Mouse (Mus musculus) cortical plate, adult 2 months (tissue): ENCODE measurements around the gene Tnfrsf21.

Source experiments
- CTCF ChIP-seq: fragments of 200-500 bp; IDR thresholded peaks from 2 replicates; pipeline ENCODE4 v1.5.1; 2011; ENCODE audit warnings: mild to moderate bottlenecking, control low read depth, low read length; ENCODE audit not compliant: insufficient read depth; ENCODE audit errors: extremely low read depth
- POLR2A ChIP-seq: fragments of 200-500 bp; IDR thresholded peaks from 2 replicates; pipeline ENCODE4 v1.6.1; 2011; ENCODE audit warnings: mild to moderate bottlenecking, low read length, control low read depth; ENCODE audit not compliant: insufficient read depth; ENCODE audit errors: extremely low read depth

DNA sequence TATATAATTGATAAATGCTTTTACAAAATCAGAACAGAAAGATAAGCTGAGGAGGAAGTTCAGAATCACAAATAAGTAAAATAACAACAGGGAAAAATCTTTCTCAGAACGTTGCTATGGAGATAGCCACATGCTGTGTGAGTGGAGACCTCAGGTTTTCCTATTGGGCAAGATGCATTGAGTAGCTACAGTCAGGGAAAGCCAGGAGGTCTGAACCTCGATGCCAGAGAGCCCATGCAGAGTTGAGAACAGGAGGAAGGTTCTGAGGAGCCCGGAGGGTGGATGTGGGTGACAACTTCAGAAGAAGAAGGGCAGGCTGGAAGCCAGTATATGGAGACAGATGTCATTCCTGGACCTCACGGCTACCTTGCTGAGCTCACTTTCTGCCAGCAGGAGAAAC is 120.4 kb downstream of the Tnfrsf21 start:
- TF ChIP-seq POLR2A, result no peak
- TF ChIP-seq CTCF, result no peak
